Mouse (Mus musculus) erythroblast, embryonic 14.5 days (primary cell): ENCODE measurements around the gene 2210407C18Rik.

Experiments
- GATA1 ChIP-seq: IDR thresholded peaks from 2 replicates; pipeline ENCODE4 v1.6.1; 2012; ENCODE audit warnings: low read length, inconsistent platforms, mixed read lengths
- TAL1 ChIP-seq: IDR thresholded peaks from 3 replicates; pipeline ENCODE4 v1.6.1; 2012; ENCODE audit warnings: low read length, inconsistent platforms, mixed read lengths

GRCm38 (mm10) chr11:58615975-58616374 is at the start of gene 2210407C18Rik:
- no peak for TF ChIP-seq GATA1
- no peak for TF ChIP-seq TAL1
